Mouse (Mus musculus) R1 (cell line): ENCODE measurements around the gene Cdon.

ENCODE experiments used
- DNase-seq: peaks from one replicate; pipeline ENCODE4 v3.0.0-alpha.2; 2018; ENCODE audit warnings: low read depth, low spot score

Gene Cdon

GRCm38 (mm10) chr9:35435565-35435964 lies 14.6 kb downstream of the Cdon start:
- no peak for DNase-seq

- no peak for DNase-seq
Observed at GRCm38 (mm10) chr9:35438286-35439061, 17.5 kb downstream of the Cdon start.

- no peak for DNase-seq
Observed at GRCm38 (mm10) chr9:35439062-35439442, 18.1 kb downstream of the Cdon start.

GRCm38 (mm10) chr9:35439754-35440153 lies 18.8 kb downstream of the Cdon start:
- no peak for DNase-seq

- no peak for DNase-seq
Observed at GRCm38 (mm10) chr9:35442476-35442875, 21.5 kb downstream of the Cdon start.

- DNase-seq, result no peak
Observed at GRCm38 (mm10) chr9:35443618-35444511, 22.9 kb downstream of the Cdon start.

GRCm38 (mm10) chr9:35444512-35444886 lies 23.6 kb downstream of the Cdon start:
- DNase-seq, result no peak

- no peak for DNase-seq
Observed at GRCm38 (mm10) chr9:35446916-35447315, 26.0 kb downstream of the Cdon start.

GRCm38 (mm10) chr9:35453311-35453710 lies 32.4 kb downstream of the Cdon start:
- DNase-seq, result no peak

GRCm38 (mm10) chr9:35459594-35459993 lies 38.7 kb downstream of the Cdon start:
- DNase-seq, result no peak

GRCm38 (mm10) chr9:35467264-35467817 lies 46.4 kb downstream of the Cdon start:
- DNase-seq, result no peak

- no peak for DNase-seq
Observed at GRCm38 (mm10) chr9:35468913-35469312, 48.0 kb downstream of the Cdon start.

- DNase-seq, result no peak
Observed at GRCm38 (mm10) chr9:35474104-35474724, 53.3 kb downstream of the Cdon start.

- no peak for DNase-seq
Observed at GRCm38 (mm10) chr9:35475394-35475793, 54.5 kb downstream of the Cdon start.

- no peak for DNase-seq
Observed at GRCm38 (mm10) chr9:35479456-35479855, 58.5 kb downstream of the Cdon start.

GRCm38 (mm10) chr9:35482014-35482898 lies 61.3 kb downstream of the Cdon start:
- no peak for DNase-seq

- no peak for DNase-seq
Observed at GRCm38 (mm10) chr9:35483949-35484348, 63.0 kb downstream of the Cdon start.

GRCm38 (mm10) chr9:35486616-35487015 lies 65.7 kb downstream of the Cdon start:
- no peak for DNase-seq

- no peak for DNase-seq
Observed at GRCm38 (mm10) chr9:35488496-35488895, 67.6 kb downstream of the Cdon start.

- DNase-seq, result no peak
Observed at GRCm38 (mm10) chr9:35491109-35491866, 70.4 kb downstream of the Cdon start.
